Mouse (Mus musculus) frontal cortex, postnatal 36 days (tissue): ENCODE measurements around the gene Sox8.

Source experiments
- DNase-seq, 2 experiments: peaks; one replicate each; pipeline ENCODE4 v3.0.0; 2022; ENCODE audit warnings: low spot score in 2 of 2

Sox8 gene

GRCm38 (mm10) chr17:25579332-25580047 is 9.0 kb upstream of the Sox8 start:
- DNase-seq, result no peak

GRCm38 (mm10) chr17:25578920-25579319 is 8.4 kb upstream of the Sox8 start, which contains the start of gene Lmf1:
Gene Lmf1, plus strand, starts transcription at chr17:25579085.
- peak; percentile 93 to 96 for DNase-seq

GRCm38 (mm10) chr17:25577702-25578101 is 7.2 kb upstream of the Sox8 start:
- DNase-seq, result no peak

GRCm38 (mm10) chr17:25577263-25577662 is 6.8 kb upstream of the Sox8 start:
- peak in 1 of 2 experiments; percentile 14 for DNase-seq

GRCm38 (mm10) chr17:25576034-25576433 is 5.5 kb upstream of the Sox8 start:
- DNase-seq, result no peak

GRCm38 (mm10) chr17:25575208-25575971 is 4.9 kb upstream of the Sox8 start:
- peak; percentile 47 to 48 for DNase-seq

GRCm38 (mm10) chr17:25571453-25571820 is 951 bp upstream of the Sox8 start:
- no peak for DNase-seq

GRCm38 (mm10) chr17:25569833-25570647 is 446 bp downstream of the Sox8 start:
- DNase-seq, result peak; percentile 34 to 42

- peak; percentile 42 to 59 for DNase-seq
Measured at GRCm38 (mm10) chr17:25568880-25569279, 1.6 kb downstream of the Sox8 start.

GRCm38 (mm10) chr17:25568206-25568605 is 2.3 kb downstream of the Sox8 start:
- peak; percentile 53 to 63 for DNase-seq

GRCm38 (mm10) chr17:25567745-25568144 is 2.7 kb downstream of the Sox8 start:
- DNase-seq, result peak; percentile 74 to 88

- peak; percentile 37 to 46 for DNase-seq
Measured at GRCm38 (mm10) chr17:25567261-25567660, 3.2 kb downstream of the Sox8 start.

- DNase-seq, result peak in 1 of 2 experiments; percentile 37
Measured at GRCm38 (mm10) chr17:25565860-25566600, 4.5 kb downstream of the Sox8 start.

GRCm38 (mm10) chr17:25565244-25565643 is 5.2 kb downstream of the Sox8 start:
- DNase-seq, result peak; percentile 33 to 53

GRCm38 (mm10) chr17:25564481-25564880 is 6.0 kb downstream of the Sox8 start:
- peak in 1 of 2 experiments; percentile 60 for DNase-seq

GRCm38 (mm10) chr17:25561223-25562028 is 9.1 kb downstream of the Sox8 start:
- peak; percentile 35 to 66 for DNase-seq

- no peak for DNase-seq
Measured at GRCm38 (mm10) chr17:25560554-25561222, 9.8 kb downstream of the Sox8 start.

- no peak for DNase-seq
Measured at GRCm38 (mm10) chr17:25559634-25560033, 10.9 kb downstream of the Sox8 start.

- DNase-seq, result peak in 1 of 2 experiments; percentile 93
Measured at GRCm38 (mm10) chr17:25556630-25557354, 13.7 kb downstream of the Sox8 start.
